Mouse (Mus musculus): ENCODE data around the gene Ctbp1.

Gene Ctbp1

GRCm38 (mm10) chr5:33272845-33273776 is 1.7 kb downstream of the Ctbp1 start:
- no peak for TF ChIP-seq GATA4 (IDR thresholded peaks at IDR 0.05; ENCODE audit: insufficient replicate concordance, low read length)

- no peak for TF ChIP-seq GATA4 (IDR thresholded peaks at IDR 0.05; ENCODE audit: insufficient replicate concordance, low read length)
These were observed 2.6 kb downstream of the Ctbp1 start for GRCm38 (mm10) chr5:33272146-33272545.

GRCm38 (mm10) chr5:33270568-33270967 is 4.2 kb downstream of the Ctbp1 start:
- TF ChIP-seq GATA4 (IDR thresholded peaks at IDR 0.05; ENCODE audit: insufficient replicate concordance, low read length) = no peak

GRCm38 (mm10) chr5:33254416-33254815 is 20.4 kb downstream of the Ctbp1 start:
- TF ChIP-seq GATA4 (IDR thresholded peaks at IDR 0.05; ENCODE audit: insufficient replicate concordance, low read length) = no peak

GRCm38 (mm10) chr5:33248186-33248585 is 26.6 kb downstream of the Ctbp1 start:
- no peak for TF ChIP-seq GATA4 (IDR thresholded peaks at IDR 0.05; ENCODE audit: insufficient replicate concordance, low read length)

- no peak for TF ChIP-seq GATA4 (IDR thresholded peaks at IDR 0.05; ENCODE audit: insufficient replicate concordance, low read length)
These were observed 27.4 kb downstream of the Ctbp1 start for GRCm38 (mm10) chr5:33247387-33247786.

- TF ChIP-seq GATA4 (IDR thresholded peaks at IDR 0.05; ENCODE audit: insufficient replicate concordance, low read length) = no peak
These were observed 29.1 kb downstream of the Ctbp1 start for GRCm38 (mm10) chr5:33245701-33246100.

- no peak; the same call in 1 of the 2 replicates for TF ChIP-seq GATA4 (IDR thresholded peaks at IDR 0.05; ENCODE audit: insufficient replicate concordance, low read length)
These were observed 30.3 kb downstream of the Ctbp1 start for GRCm38 (mm10) chr5:33244377-33244920.

GRCm38 (mm10) chr5:33239934-33240333 is 34.9 kb downstream of the Ctbp1 start:
- TF ChIP-seq GATA4 (IDR thresholded peaks at IDR 0.05; ENCODE audit: insufficient replicate concordance, low read length) = no peak

GRCm38 (mm10) chr5:33239111-33239714 is 35.6 kb downstream of the Ctbp1 start:
- TF ChIP-seq GATA4 (IDR thresholded peaks at IDR 0.05; ENCODE audit: insufficient replicate concordance, low read length) = no peak

- no peak for TF ChIP-seq GATA4 (IDR thresholded peaks at IDR 0.05; ENCODE audit: insufficient replicate concordance, low read length)
These were observed 36.5 kb downstream of the Ctbp1 start for GRCm38 (mm10) chr5:33238256-33238645.

GRCm38 (mm10) chr5:33237600-33238255 is 37.1 kb downstream of the Ctbp1 start:
- TF ChIP-seq GATA4 (IDR thresholded peaks at IDR 0.05; ENCODE audit: insufficient replicate concordance, low read length) = no peak

- TF ChIP-seq GATA4 (IDR thresholded peaks at IDR 0.05; ENCODE audit: insufficient replicate concordance, low read length) = no peak
These were observed 40.3 kb downstream of the Ctbp1 start for GRCm38 (mm10) chr5:33234391-33235031.

GRCm38 (mm10) chr5:33232791-33233190 is 42.0 kb downstream of the Ctbp1 start:
- TF ChIP-seq GATA4 (IDR thresholded peaks at IDR 0.05; ENCODE audit: insufficient replicate concordance, low read length) = no peak

GRCm38 (mm10) chr5:33230285-33230684 is 44.5 kb downstream of the Ctbp1 start:
- TF ChIP-seq GATA4 (IDR thresholded peaks at IDR 0.05; ENCODE audit: insufficient replicate concordance, low read length) = no peak

Data from liver, adult (tissue).